Comparison of ENCODE assay signal across 7 mouse cellular contexts in the genomic region with DNA sequence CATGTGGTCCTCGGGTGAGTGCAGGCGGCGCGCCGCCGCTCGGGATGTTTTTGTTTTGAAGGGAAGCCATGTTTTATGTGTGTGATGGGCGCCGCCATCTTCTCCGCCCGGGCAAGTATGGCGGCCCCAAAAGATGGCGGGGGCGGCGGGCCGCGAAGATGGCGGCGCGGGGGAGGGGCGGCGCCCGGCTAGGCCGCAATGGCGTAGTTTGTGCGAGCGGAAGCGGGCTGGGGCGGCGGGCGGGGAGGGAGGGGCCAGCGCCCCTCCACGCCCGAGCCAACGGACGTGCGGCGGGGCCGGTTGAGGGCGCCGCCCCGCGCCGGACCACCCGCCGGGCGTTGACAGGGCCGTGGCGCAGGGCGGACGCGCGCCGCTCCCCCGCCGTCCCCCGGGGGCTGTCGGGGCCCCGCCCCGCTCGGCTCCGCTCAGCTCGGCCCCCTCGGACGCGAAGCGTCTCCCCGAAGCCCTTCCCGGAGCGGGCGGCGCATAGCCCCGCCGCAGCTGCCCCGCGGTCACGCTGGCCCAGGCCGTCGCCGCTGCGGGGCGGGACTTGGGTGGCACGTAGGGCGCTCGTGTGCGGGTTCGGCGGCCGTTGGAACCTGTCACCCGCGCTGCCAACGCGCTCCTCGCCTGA. TPM values are rescaled to one million over a fixed set of nuclear protein-coding genes. Genes with fewer than 3 reads are reported as not detected.
DNase-seq lines count a peak whose midpoint lies in the region; ATAC-seq lines count a peak whose summit lies in the region.

No protein-coding gene starts in this region.

- DNase-seq in adrenal gland, adult 2 months, result peak; percentile 91
- DNase-seq in embryo, embryonic 11 days, result peak; percentile 93
- DNase-seq in gastrocnemius, postnatal 36 days, result peak; percentile 76 to 77
- DNase-seq in limb, embryonic 10.5 days (ENCODE audit: low spot score), result peak; percentile 89
- DNase-seq in skeletal muscle tissue, adult 2 months (ENCODE audit: low read depth, low spot score), result peak; percentile 84

- peak overlapping the region; percentile 98 for H3K27ac ChIP-seq in intestine, embryonic 16.5 days (ENCODE audit: low read length)
- H3K27ac ChIP-seq in limb, embryonic 10.5 days, result peak overlapping the region; percentile 97
- H3K27ac ChIP-seq in midbrain, embryonic 12.5 days (replicated peaks), result peak overlapping the region; percentile 99

- ATAC-seq in intestine, embryonic 16.5 days, result peak; percentile 67
- peak; percentile 67 for ATAC-seq in midbrain, embryonic 12.5 days (ENCODE audit: low FRiP score, low read depth)

- peak overlapping the region; percentile 71 for H3K4me2 ChIP-seq in intestine, embryonic 16.5 days (ENCODE audit: low read depth, low read length)
- H3K4me2 ChIP-seq in midbrain, embryonic 12.5 days (replicated peaks), result peak overlapping the region; percentile 82

- no peaks in the 10 kb centered on the region for H3K36me3 ChIP-seq in intestine, embryonic 16.5 days (ENCODE audit: control insufficient read depth, insufficient read depth, low read length)
- peaks cover 13% of the 10 kb centered on the region for H3K36me3 ChIP-seq in limb, embryonic 10.5 days
- H3K36me3 ChIP-seq in midbrain, embryonic 12.5 days, result no peaks in the 10 kb centered on the region

- no peaks in the 10 kb centered on the region for H3K27me3 ChIP-seq in intestine, embryonic 16.5 days (replicated peaks; ENCODE audit: control insufficient read depth, insufficient read depth, low read length)
- H3K27me3 ChIP-seq in limb, embryonic 10.5 days (ENCODE audit: low read depth, poor library complexity, severe bottlenecking), result no peaks in the 10 kb centered on the region
- H3K27me3 ChIP-seq in midbrain, embryonic 12.5 days, result no peaks in the 10 kb centered on the region

- peaks cover 19% of the 10 kb centered on the region for H3K4me1 ChIP-seq in intestine, embryonic 16.5 days (ENCODE audit: control insufficient read depth, insufficient read depth, low read length)
- H3K4me1 ChIP-seq in limb, embryonic 10.5 days, result peaks cover 18% of the 10 kb centered on the region
- H3K4me1 ChIP-seq in midbrain, embryonic 12.5 days, result peaks cover 33% of the 10 kb centered on the region

- peak overlapping the region; percentile 99 for H3K4me3 ChIP-seq in intestine, embryonic 16.5 days (ENCODE audit: low read length)
- H3K4me3 ChIP-seq in limb, embryonic 10.5 days, result peak overlapping the region; percentile 92
- H3K4me3 ChIP-seq in midbrain, embryonic 12.5 days, result peak overlapping the region; percentile 100

- peak overlapping the region; percentile 97 for H3K9ac ChIP-seq in intestine, embryonic 16.5 days (ENCODE audit: low read depth, low read length)
- peak overlapping the region; percentile 90 for H3K9ac ChIP-seq in midbrain, embryonic 12.5 days (replicated peaks)

- under 1% methylated on average over 82 of the region's 94 CpGs for WGBS in intestine, embryonic 16.5 days
- under 1% methylated on average over 92 of the region's 94 CpGs for WGBS in limb, embryonic 10.5 days
- WGBS in midbrain, embryonic 12.5 days, result 0% methylated on average over 39 of the region's 94 CpGs

- intact Hi-C loops in gastrocnemius, postnatal 36 days (cut with DNase I), result no loop called here

- H3K9me3 ChIP-seq in intestine, embryonic 16.5 days (ENCODE audit: control insufficient read depth, low read length), result no peaks in the 10 kb centered on the region
- H3K9me3 ChIP-seq in limb, embryonic 10.5 days (replicated peaks), result no peaks in the 10 kb centered on the region
- no peaks in the 10 kb centered on the region for H3K9me3 ChIP-seq in midbrain, embryonic 12.5 days

RNA-seq across cellular contexts. Expression of gene Yy1, which starts 1.4 kb away (rescaled TPM):
- total RNA-seq in adrenal gland, adult 2 months (2021), result 100 to 1,000 TPM in 1 of 2 experiments, 10 to 100 TPM in 1; 56.2 to 102 TPM
- 22.5 and 27.8 TPM in 2 replicates for polyA plus RNA-seq in adrenal gland, adult 2 months (2012; rRNA removed)
- 10 to 100 TPM; 24.6 to 28.5 TPM for total RNA-seq in gastrocnemius, postnatal 36 days (2021)
- polyA plus RNA-seq in intestine, embryonic 16.5 days (2015; fragmentation: Nextera tagmentation; extraction: Ambion mirVana), result 10.0 and 11.4 TPM in 2 replicates
- 16.9 and 19.0 TPM in 2 replicates for polyA plus RNA-seq in limb, embryonic 10.5 days (2016; fragmentation: Nextera tagmentation; extraction: Ambion mirVana)
- 18.9 and 19.5 TPM in 2 replicates for polyA plus RNA-seq in midbrain, embryonic 12.5 days (2016; fragmentation: Nextera tagmentation; extraction: Ambion mirVana)

RNA-seq across cellular contexts. Expression of gene Slc25a29, which starts 41.5 kb away (rescaled TPM):
- 10 to 100 TPM; 14.0 to 17.7 TPM for total RNA-seq in adrenal gland, adult 2 months (2021)
- polyA plus RNA-seq in adrenal gland, adult 2 months (2012; rRNA removed), result 93.3 and 111 TPM in 2 replicates
- 1 to 10 TPM; 7.3 to 9.2 TPM for total RNA-seq in gastrocnemius, postnatal 36 days (2021)
- polyA plus RNA-seq in intestine, embryonic 16.5 days (2015; fragmentation: Nextera tagmentation; extraction: Ambion mirVana), result 4.6 and 5.8 TPM in 2 replicates
- polyA plus RNA-seq in limb, embryonic 10.5 days (2016; fragmentation: Nextera tagmentation; extraction: Ambion mirVana), result 12.8 and 13.8 TPM in 2 replicates
- 12.5 and 13.6 TPM in 2 replicates for polyA plus RNA-seq in midbrain, embryonic 12.5 days (2016; fragmentation: Nextera tagmentation; extraction: Ambion mirVana)

RNA-seq across cellular contexts. Expression of gene Slc25a47, which starts 41.7 kb away (rescaled TPM):
- 10 to 100 TPM in 1 of 2 experiments, 1 to 10 TPM in 1; 8.4 to 12.2 TPM for total RNA-seq in adrenal gland, adult 2 months (2021)
- 16.6 TPM in 2 replicates for polyA plus RNA-seq in adrenal gland, adult 2 months (2012; rRNA removed)
- total RNA-seq in gastrocnemius, postnatal 36 days (2021), result 1 to 10 TPM; 4.9 to 6.8 TPM
- 9.1 and 9.2 TPM in 2 replicates for polyA plus RNA-seq in intestine, embryonic 16.5 days (2015; fragmentation: Nextera tagmentation; extraction: Ambion mirVana)
- polyA plus RNA-seq in limb, embryonic 10.5 days (2016; fragmentation: Nextera tagmentation; extraction: Ambion mirVana), result 13.1 and 15.6 TPM in 2 replicates
- 10.3 and 13.8 TPM in 2 replicates for polyA plus RNA-seq in midbrain, embryonic 12.5 days (2016; fragmentation: Nextera tagmentation; extraction: Ambion mirVana)

Comparison
In these comparisons a context has a peak if more than half of its experiments do, and no peak if none do; other contexts are left out.
1. Peak in every context shown above with its lines: DNase-seq, ATAC-seq, H3K4me3 ChIP-seq and H3K27ac ChIP-seq.